Mouse (Mus musculus): ENCODE measurements around the gene Btbd7. TPM values are rescaled to one million over a fixed set of nuclear protein-coding genes. Genes with fewer than 3 reads are reported as not detected.

Gene Btbd7
- polyA plus RNA-seq, 1 experiment from 2014 or later, result 10.5 TPM

Other genes with a start within 250 kb of the Btbd7 start
- 42.7 TPM in 2 replicates for gene Itpk1, start 173.5 kb downstream of the Btbd7 start, polyA plus RNA-seq (2015; fragmentation: Nextera tagmentation; extraction: Ambion mirVana)
- 62.5 and 76.5 TPM in 2 replicates for gene Moap1, start 134.8 kb downstream of the Btbd7 start, polyA plus RNA-seq (2015; fragmentation: Nextera tagmentation; extraction: Ambion mirVana)
- gene Tmem251, start 134.7 kb downstream of the Btbd7 start, polyA plus RNA-seq (2015; fragmentation: Nextera tagmentation; extraction: Ambion mirVana), result 11.7 and 11.9 TPM in 2 replicates
- gene Gm28051, start 120.7 kb downstream of the Btbd7 start, polyA plus RNA-seq (2015; fragmentation: Nextera tagmentation; extraction: Ambion mirVana), result not detected in 2 replicates
- gene Gon7, start 120.7 kb downstream of the Btbd7 start, polyA plus RNA-seq (2015; fragmentation: Nextera tagmentation; extraction: Ambion mirVana), result 47.4 and 47.9 TPM in 2 replicates
- gene Ubr7, start 120.5 kb downstream of the Btbd7 start, polyA plus RNA-seq (2015; fragmentation: Nextera tagmentation; extraction: Ambion mirVana), result 35.3 and 36.5 TPM in 2 replicates
- gene Gm20604, start 119.8 kb downstream of the Btbd7 start, polyA plus RNA-seq (2015; fragmentation: Nextera tagmentation; extraction: Ambion mirVana), result 48.6 TPM in 2 replicates
- not detected in 2 replicates for gene Cox8c, start 20.8 kb upstream of the Btbd7 start, polyA plus RNA-seq (2015; fragmentation: Nextera tagmentation; extraction: Ambion mirVana)
- 5.6 and 6.3 TPM in 2 replicates for gene Unc79, start 70.4 kb upstream of the Btbd7 start, polyA plus RNA-seq (2015; fragmentation: Nextera tagmentation; extraction: Ambion mirVana)